Mouse (Mus musculus): ENCODE measurements around the gene Igfbp3. TPM values are rescaled to one million over a fixed set of nuclear protein-coding genes. Genes with fewer than 3 reads are reported as not detected.

Gene Igfbp3
- polyA plus RNA-seq, 1 experiment from 2014 or later = 18.4 TPM

- H3K9ac ChIP-seq = no peak overlapping the region
- no peak for ATAC-seq (ENCODE audit: low FRiP score, low read depth)
- no peaks in the 10 kb centered on the region for H3K9me3 ChIP-seq
- no peak overlapping the region for H3K4me2 ChIP-seq
- H3K27me3 ChIP-seq = no peaks in the 10 kb centered on the region
- H3K4me1 ChIP-seq (replicated peaks) = no peaks in the 10 kb centered on the region; the same call in 1 of the 2 replicates
- H3K4me3 ChIP-seq = no peak overlapping the region
- H3K27ac ChIP-seq (replicated peaks) = no peak overlapping the region
- WGBS = 73% methylated on average over 8 of the region's 8 CpGs
- H3K36me3 ChIP-seq = no peaks in the 10 kb centered on the region
These were observed 26.3 kb downstream of the Igfbp3 start for GRCm38 (mm10) chr11:7187472-7187871.

- Histone ChIP-seq H3K9ac (no peak overlapping the region), H3K4me2 (no peak overlapping the region), H3K27me3 (no peaks in the 10 kb centered on the region), H3K27ac (replicated peaks) (no peak overlapping the region), H3K9me3 (no peaks in the 10 kb centered on the region), H3K4me1 (replicated peaks) (no peaks in the 10 kb centered on the region; the same call in 1 of the 2 replicates), H3K4me3 (no peak overlapping the region), H3K36me3 (no peaks in the 10 kb centered on the region)
- 61% methylated on average over 1 of the region's 1 CpGs for WGBS
- ATAC-seq (ENCODE audit: low FRiP score, low read depth) = no peak
These were observed 29.3 kb downstream of the Igfbp3 start for GRCm38 (mm10) chr11:7184420-7184819.

GRCm38 (mm10) chr11:7182409-7183042, 31.2 kb downstream of the Igfbp3 start:
- no peaks in the 10 kb centered on the region for H3K27me3 ChIP-seq
- no peaks in the 10 kb centered on the region; the same call in 1 of the 2 replicates for H3K4me1 ChIP-seq (replicated peaks)
- H3K27ac ChIP-seq (replicated peaks) = no peak overlapping the region
- H3K36me3 ChIP-seq = no peaks in the 10 kb centered on the region
- no peak overlapping the region for H3K4me3 ChIP-seq
- H3K9me3 ChIP-seq = no peaks in the 10 kb centered on the region
- 27% methylated on average over 8 of the region's 8 CpGs for WGBS
- no peak overlapping the region for H3K4me2 ChIP-seq
- ATAC-seq (ENCODE audit: low FRiP score, low read depth) = no peak
- H3K9ac ChIP-seq = no peak overlapping the region

DNA sequence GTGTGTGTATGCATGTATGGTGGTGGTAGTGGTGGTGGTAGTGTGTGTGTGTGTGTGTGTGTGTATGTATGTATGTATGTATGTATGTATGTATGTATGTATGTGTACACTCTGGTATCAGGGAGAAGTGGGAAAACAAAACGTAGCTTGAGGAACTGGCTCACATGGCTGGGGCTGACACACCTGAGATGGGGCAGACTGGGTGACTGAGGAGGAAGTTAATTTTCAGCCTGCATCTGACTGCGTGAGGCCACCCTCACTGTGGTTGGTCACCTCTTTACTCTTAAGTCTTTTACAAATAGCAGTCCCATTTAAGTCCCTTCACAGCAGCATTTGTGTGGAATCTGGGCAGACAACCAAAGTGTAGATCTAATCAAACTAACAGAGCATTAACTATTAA, 34.4 kb downstream of the Igfbp3 start:
- Histone ChIP-seq H3K4me1 (replicated peaks) (no peaks in the 10 kb centered on the region; the same call in 1 of the 2 replicates), H3K4me3 (no peak overlapping the region), H3K9me3 (no peaks in the 10 kb centered on the region), H3K9ac (no peak overlapping the region), H3K27ac (replicated peaks) (no peak overlapping the region), H3K27me3 (no peaks in the 10 kb centered on the region), H3K36me3 (no peaks in the 10 kb centered on the region), H3K4me2 (no peak overlapping the region)
- 81% methylated on average over 2 of the region's 2 CpGs for WGBS
- ATAC-seq (ENCODE audit: low FRiP score, low read depth) = no peak

DNA sequence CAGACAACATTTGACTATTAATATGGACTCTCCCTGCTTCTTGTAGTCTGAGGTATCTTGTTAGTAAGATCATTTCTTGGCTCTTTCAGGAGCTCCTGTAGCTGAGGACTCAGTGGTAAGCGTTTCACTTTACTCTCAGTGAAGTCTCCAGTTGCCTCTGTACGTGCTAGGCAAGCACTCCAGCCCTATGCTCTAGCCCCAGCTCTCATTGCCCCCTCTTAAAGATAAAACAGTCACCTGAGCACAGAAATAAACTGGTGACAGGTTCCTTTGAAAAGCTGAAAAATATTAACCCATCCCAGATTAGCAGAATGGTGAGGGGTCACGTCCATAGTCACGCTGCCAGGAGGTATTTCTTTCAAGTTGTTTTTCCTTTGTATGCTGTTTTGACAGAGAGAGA, 35.0 kb downstream of the Igfbp3 start:
- Histone ChIP-seq H3K4me1 (replicated peaks) (no peaks in the 10 kb centered on the region; the same call in 1 of the 2 replicates), H3K27me3 (no peaks in the 10 kb centered on the region), H3K9me3 (no peaks in the 10 kb centered on the region), H3K4me3 (no peak overlapping the region), H3K4me2 (no peak overlapping the region), H3K27ac (replicated peaks) (no peak overlapping the region), H3K36me3 (no peaks in the 10 kb centered on the region), H3K9ac (no peak overlapping the region)
- no peak for ATAC-seq (ENCODE audit: low FRiP score, low read depth)
- WGBS = 84% methylated on average over 4 of the region's 4 CpGs

GRCm38 (mm10) chr11:7173664-7174063, 40.1 kb downstream of the Igfbp3 start:
- no peak for ATAC-seq (ENCODE audit: low FRiP score, low read depth)
- Histone ChIP-seq H3K27ac (replicated peaks) (no peak overlapping the region), H3K9me3 (no peaks in the 10 kb centered on the region), H3K9ac (no peak overlapping the region), H3K4me2 (no peak overlapping the region), H3K36me3 (peaks cover 19% of the 10 kb centered on the region), H3K4me1 (replicated peaks) (no peaks in the 10 kb centered on the region), H3K4me3 (no peak overlapping the region), H3K27me3 (no peaks in the 10 kb centered on the region)
- WGBS = 84% methylated on average over 6 of the region's 6 CpGs

DNA sequence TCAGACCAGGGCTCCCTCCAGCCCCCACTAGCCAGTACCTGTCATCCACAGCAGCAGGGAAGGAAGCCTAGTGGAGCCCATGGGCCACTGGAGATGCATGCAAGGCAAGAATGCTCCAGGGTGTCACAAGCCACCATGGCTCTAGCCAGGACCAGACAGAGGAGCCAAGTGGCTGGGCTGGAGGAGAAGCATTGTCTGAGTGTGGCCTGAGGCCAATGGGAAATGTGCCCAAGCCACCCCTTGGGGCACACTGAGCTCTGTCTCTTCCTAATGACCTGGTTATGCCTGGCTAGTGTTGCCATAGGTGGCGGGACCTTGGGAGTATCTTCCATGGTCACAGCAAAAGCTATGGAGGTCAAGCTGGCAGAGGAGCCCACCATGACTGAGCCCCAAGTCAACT, 44.1 kb downstream of the Igfbp3 start:
- WGBS = 88% methylated on average over 1 of the region's 1 CpGs

DNA sequence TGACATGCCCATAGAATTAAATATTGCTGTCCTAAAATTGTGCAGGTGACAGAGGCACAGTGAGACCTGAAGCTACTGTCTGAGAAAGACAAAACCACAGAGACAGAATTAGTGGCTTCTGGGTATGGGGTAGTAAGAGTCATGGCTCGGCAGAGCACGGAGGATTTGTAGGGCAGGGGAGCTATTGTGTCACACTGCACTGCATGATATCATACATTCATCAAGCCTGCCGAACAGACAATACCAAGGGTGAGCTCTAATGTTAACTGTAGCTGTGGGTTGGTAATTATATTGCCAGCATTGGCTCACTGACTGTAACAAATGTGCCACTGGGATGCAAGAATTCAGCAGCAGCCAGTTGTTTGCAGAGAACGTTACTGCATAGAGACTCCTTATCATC, 49.3 kb downstream of the Igfbp3 start:
- peaks cover 21% of the 10 kb centered on the region for H3K36me3 ChIP-seq
- no peak overlapping the region for H3K4me3 ChIP-seq
- H3K27me3 ChIP-seq = no peaks in the 10 kb centered on the region
- ATAC-seq (ENCODE audit: low FRiP score, low read depth) = no peak
- H3K9me3 ChIP-seq = no peaks in the 10 kb centered on the region
- no peak overlapping the region for H3K9ac ChIP-seq
- 25% methylated on average over 4 of the region's 4 CpGs for WGBS
- no peak overlapping the region for H3K4me2 ChIP-seq
- peaks cover 17% of the 10 kb centered on the region for H3K4me1 ChIP-seq (replicated peaks)
- peak overlapping the region; percentile 44; the same call in 1 of the 2 replicates for H3K27ac ChIP-seq (replicated peaks)

More for the DNA sequence above, 44.1 kb downstream of the Igfbp3 start:
- no peak for ATAC-seq (ENCODE audit: low FRiP score, low read depth)
- H3K9me3 ChIP-seq = no peaks in the 10 kb centered on the region
- peaks cover 36% of the 10 kb centered on the region for H3K36me3 ChIP-seq
- H3K27ac ChIP-seq (replicated peaks) = no peak overlapping the region
- no peaks in the 10 kb centered on the region for H3K27me3 ChIP-seq
- H3K4me3 ChIP-seq = no peak overlapping the region
- no peak overlapping the region for H3K4me2 ChIP-seq
- no peak overlapping the region for H3K9ac ChIP-seq
- H3K4me1 ChIP-seq (replicated peaks) = no peaks in the 10 kb centered on the region

- 0 out of 2 replicates have a peak, but pooled peaks have one; percentile 25 for ATAC-seq (ENCODE audit: low FRiP score, low read depth)
- no peak overlapping the region for H3K4me2 ChIP-seq
- H3K9me3 ChIP-seq = no peaks in the 10 kb centered on the region
- H3K4me1 ChIP-seq (replicated peaks) = peaks cover 17% of the 10 kb centered on the region
- peaks cover 9% of the 10 kb centered on the region; the same call in 1 of the 2 replicates for H3K36me3 ChIP-seq
- H3K9ac ChIP-seq = no peak overlapping the region
- no peaks in the 10 kb centered on the region for H3K27me3 ChIP-seq
- no peak overlapping the region for H3K4me3 ChIP-seq
- H3K27ac ChIP-seq (replicated peaks) = peak overlapping the region; percentile 66
- 83% methylated on average over 8 of the region's 8 CpGs for WGBS
These were observed 52.1 kb downstream of the Igfbp3 start for GRCm38 (mm10) chr11:7161502-7162174.

GRCm38 (mm10) chr11:7160637-7161101, 53.1 kb downstream of the Igfbp3 start:
- 23% methylated on average over 4 of the region's 4 CpGs for WGBS
- peak overlapping the region; percentile 66 for H3K27ac ChIP-seq (replicated peaks)
- no peak overlapping the region for H3K4me3 ChIP-seq

DNA sequence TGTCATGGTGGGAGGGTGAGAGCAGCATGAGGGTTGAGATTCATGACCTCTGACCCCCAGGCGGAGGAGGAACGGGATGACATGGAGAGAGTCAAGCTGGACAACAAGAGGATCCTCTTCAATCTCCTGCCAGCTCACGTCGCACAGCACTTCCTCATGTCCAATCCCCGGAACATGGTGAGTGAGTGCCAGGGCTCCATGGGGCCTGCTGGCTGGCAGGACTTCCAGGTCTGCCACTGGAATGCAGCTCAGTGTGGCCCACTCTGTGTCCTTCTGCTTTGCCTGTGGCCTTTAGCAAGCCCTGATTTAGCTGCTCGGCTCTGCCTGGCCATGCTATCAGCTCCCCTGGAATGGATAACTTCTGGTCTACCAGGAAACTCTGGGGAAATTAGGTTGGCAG, 53.6 kb downstream of the Igfbp3 start:
- peak overlapping the region; percentile 66 for H3K27ac ChIP-seq (replicated peaks)
- no peak overlapping the region for H3K4me3 ChIP-seq
- no peak overlapping the region for H3K9ac ChIP-seq
- H3K4me1 ChIP-seq (replicated peaks) = peaks cover 17% of the 10 kb centered on the region
- H3K36me3 ChIP-seq = peaks cover 4% of the 10 kb centered on the region; the same call in 1 of the 2 replicates
- peak; percentile 17; the same call in 1 of the 2 replicates for ATAC-seq (ENCODE audit: low FRiP score, low read depth)
- H3K9me3 ChIP-seq = no peaks in the 10 kb centered on the region
- H3K4me2 ChIP-seq = no peak overlapping the region
- no peaks in the 10 kb centered on the region for H3K27me3 ChIP-seq
- WGBS = 48% methylated on average over 6 of the region's 6 CpGs

More at GRCm38 (mm10) chr11:7160637-7161101, 53.1 kb downstream of the Igfbp3 start:
- H3K27me3 ChIP-seq = no peaks in the 10 kb centered on the region
- H3K9ac ChIP-seq = no peak overlapping the region
- no peak overlapping the region for H3K4me2 ChIP-seq
- no peaks in the 10 kb centered on the region for H3K9me3 ChIP-seq
- peaks cover 17% of the 10 kb centered on the region for H3K4me1 ChIP-seq (replicated peaks)
- peaks cover 6% of the 10 kb centered on the region; the same call in 1 of the 2 replicates for H3K36me3 ChIP-seq
- ATAC-seq (ENCODE audit: low FRiP score, low read depth) = peak; percentile 58; the same call in 1 of the 2 replicates

DNA sequence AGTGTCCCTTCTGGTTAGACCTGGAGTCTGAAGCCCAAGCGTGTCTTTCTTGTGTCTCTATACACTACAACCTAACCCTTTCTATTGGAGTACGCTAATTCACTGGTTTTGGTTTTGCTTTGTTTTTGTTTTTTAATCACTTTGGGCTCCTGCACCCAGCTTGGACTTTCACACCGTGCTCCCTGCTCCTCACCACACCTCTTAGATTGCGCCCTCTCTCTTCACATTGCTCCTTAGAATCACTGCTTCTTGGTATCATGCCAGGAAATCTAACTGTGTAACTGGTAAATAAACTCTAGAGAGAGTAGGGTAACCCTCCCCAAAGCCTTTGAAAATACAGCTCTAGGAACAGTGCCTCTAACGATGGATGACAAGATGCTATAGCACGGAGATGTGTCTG, 55.5 kb downstream of the Igfbp3 start:
- H3K36me3 ChIP-seq = peaks cover 4% of the 10 kb centered on the region; the same call in 1 of the 2 replicates
- H3K4me2 ChIP-seq = no peak overlapping the region
- no peak overlapping the region for H3K9ac ChIP-seq
- no peak overlapping the region for H3K27ac ChIP-seq (replicated peaks)
- 86% methylated on average over 6 of the region's 6 CpGs for WGBS
- no peaks in the 10 kb centered on the region for H3K9me3 ChIP-seq
- H3K27me3 ChIP-seq = no peaks in the 10 kb centered on the region
- no peak overlapping the region for H3K4me3 ChIP-seq
- H3K4me1 ChIP-seq (replicated peaks) = peaks cover 17% of the 10 kb centered on the region
- no peak for ATAC-seq (ENCODE audit: low FRiP score, low read depth)
